Mouse (Mus musculus): Measurements from ENCODE around the gene Plxna4. TPM values are rescaled to one million over a fixed set of nuclear protein-coding genes. Genes with fewer than 3 reads are reported as not detected.

Gene Plxna4
- total and polyA plus RNA-seq, 2 experiments from 2014 or later, result 10.1 to 43.4 TPM

- WGBS, result 0% methylated on average over 13 of the region's 13 CpGs
- peak; percentile 74 for DNase-seq (ENCODE audit: low spot score)
- Histone ChIP-seq H3K4me1 (ENCODE audit: insufficient read depth, low read length) (0 out of 2 replicates have a peak, but pooled peaks cover 4% of the 10 kb centered on the region), H3K9ac (replicated peaks; ENCODE audit: low read length) (peak overlapping the region; percentile 87), H3K27me3 (ENCODE audit: insufficient read depth, low read length) (no peaks in the 10 kb centered on the region), H3K27ac (peak overlapping the region; percentile 88), H3K4me2 (ENCODE audit: low read depth, low read length) (peak overlapping the region; percentile 92), H3K4me3 (ENCODE audit: low read length) (peak overlapping the region; percentile 76), H3K9me3 (ENCODE audit: low read length) (no peaks in the 10 kb centered on the region), H3K36me3 (ENCODE audit: insufficient read depth, low read length) (no peaks in the 10 kb centered on the region)
- TF ChIP-seq CTCF (IDR thresholded peaks at IDR 0.05; ENCODE audit: low read depth), result peak; percentile 29; the same call in 1 of the 2 replicates
- ATAC-seq, result no peak
These were observed 1.6 kb downstream of the Plxna4 start for GRCm38 (mm10) chr6:32586390-32586789.

- Histone ChIP-seq H3K4me1 (ENCODE audit: insufficient read depth, low read length) (0 out of 2 replicates have a peak, but pooled peaks cover 4% of the 10 kb centered on the region), H3K4me3 (ENCODE audit: low read length) (peak overlapping the region; percentile 76), H3K9ac (replicated peaks; ENCODE audit: low read length) (peak overlapping the region; percentile 37; the same call in 1 of the 2 replicates), H3K36me3 (ENCODE audit: insufficient read depth, low read length) (no peaks in the 10 kb centered on the region), H3K27me3 (ENCODE audit: insufficient read depth, low read length) (no peaks in the 10 kb centered on the region), H3K27ac (no peak overlapping the region), H3K9me3 (ENCODE audit: low read length) (no peaks in the 10 kb centered on the region), H3K4me2 (ENCODE audit: low read depth, low read length) (peak overlapping the region; percentile 92)
- TF ChIP-seq CTCF (IDR thresholded peaks at IDR 0.05; ENCODE audit: low read depth), result no peak
- DNase-seq (ENCODE audit: low spot score) (no peak), ATAC-seq (no peak)
- 36% methylated on average over 3 of the region's 3 CpGs for WGBS
These were observed 2.8 kb downstream of the Plxna4 start for GRCm38 (mm10) chr6:32585211-32585610.

GRCm38 (mm10) chr6:32584243-32584880 lies 3.6 kb downstream of the Plxna4 start:
- Histone ChIP-seq H3K36me3 (ENCODE audit: insufficient read depth, low read length) (no peaks in the 10 kb centered on the region), H3K4me3 (ENCODE audit: low read length) (peak overlapping the region; percentile 76), H3K4me1 (ENCODE audit: insufficient read depth, low read length) (0 out of 2 replicates have a peak, but pooled peaks cover 4% of the 10 kb centered on the region), H3K4me2 (ENCODE audit: low read depth, low read length) (peak overlapping the region; percentile 92), H3K27ac (no peak overlapping the region), H3K9me3 (ENCODE audit: low read length) (no peaks in the 10 kb centered on the region), H3K9ac (replicated peaks; ENCODE audit: low read length) (peak overlapping the region; percentile 37), H3K27me3 (ENCODE audit: insufficient read depth, low read length) (no peaks in the 10 kb centered on the region)
- ATAC-seq (no peak), DNase-seq (ENCODE audit: low spot score) (peak; percentile 68)
- peak; percentile 62 for TF ChIP-seq CTCF (IDR thresholded peaks at IDR 0.05; ENCODE audit: low read depth)
- WGBS, result 14% methylated on average over 5 of the region's 5 CpGs

GRCm38 (mm10) chr6:32583582-32583981 lies 4.4 kb downstream of the Plxna4 start:
- H3K27ac ChIP-seq, result no peak overlapping the region
- ATAC-seq (no peak), DNase-seq (ENCODE audit: low spot score) (peak; percentile 67)
- H3K4me2 ChIP-seq (ENCODE audit: low read depth, low read length), result peak overlapping the region; percentile 92
- H3K9me3 ChIP-seq (ENCODE audit: low read length), result no peaks in the 10 kb centered on the region
- no peaks in the 10 kb centered on the region for H3K36me3 ChIP-seq (ENCODE audit: insufficient read depth, low read length)
- peak; percentile 62 for TF ChIP-seq CTCF (IDR thresholded peaks at IDR 0.05; ENCODE audit: low read depth)
- H3K9ac ChIP-seq (replicated peaks; ENCODE audit: low read length), result 0 out of 2 replicates have a peak overlapping the region, but pooled peaks have one; percentile 37
- WGBS, result 18% methylated on average over 3 of the region's 3 CpGs
- no peaks in the 10 kb centered on the region for H3K27me3 ChIP-seq (ENCODE audit: insufficient read depth, low read length)
- 0 out of 2 replicates have a peak, but pooled peaks cover 4% of the 10 kb centered on the region for H3K4me1 ChIP-seq (ENCODE audit: insufficient read depth, low read length)
- peak overlapping the region; percentile 76 for H3K4me3 ChIP-seq (ENCODE audit: low read length)

GRCm38 (mm10) chr6:32571485-32571884 lies 16.5 kb downstream of the Plxna4 start:
- Histone ChIP-seq H3K4me2 (ENCODE audit: low read depth, low read length) (no peak overlapping the region), H3K36me3 (ENCODE audit: insufficient read depth, low read length) (no peaks in the 10 kb centered on the region), H3K9ac (replicated peaks; ENCODE audit: low read length) (no peak overlapping the region), H3K4me1 (ENCODE audit: insufficient read depth, low read length) (no peaks in the 10 kb centered on the region), H3K27ac (no peak overlapping the region), H3K9me3 (ENCODE audit: low read length) (no peaks in the 10 kb centered on the region), H3K27me3 (ENCODE audit: insufficient read depth, low read length) (no peaks in the 10 kb centered on the region), H3K4me3 (ENCODE audit: low read length) (no peak overlapping the region)
- WGBS, result 90% methylated on average over 5 of the region's 5 CpGs
- DNase-seq (ENCODE audit: low spot score), result no peak
- no peak for ATAC-seq
- no peak for TF ChIP-seq CTCF (IDR thresholded peaks at IDR 0.05; ENCODE audit: low read depth)

- no peaks in the 10 kb centered on the region for H3K27me3 ChIP-seq (ENCODE audit: insufficient read depth, low read length)
- no peak for TF ChIP-seq CTCF (IDR thresholded peaks at IDR 0.05; ENCODE audit: low read depth)
- no peaks in the 10 kb centered on the region for H3K9me3 ChIP-seq (ENCODE audit: low read length)
- no peak for ATAC-seq
- no peak overlapping the region for H3K9ac ChIP-seq (replicated peaks; ENCODE audit: low read length)
- no peaks in the 10 kb centered on the region for H3K4me1 ChIP-seq (ENCODE audit: insufficient read depth, low read length)
- no peak overlapping the region for H3K27ac ChIP-seq
- no peak for DNase-seq (ENCODE audit: low spot score)
- WGBS, result 36% methylated on average over 3 of the region's 3 CpGs
- H3K36me3 ChIP-seq (ENCODE audit: insufficient read depth, low read length), result no peaks in the 10 kb centered on the region
- no peak overlapping the region for H3K4me2 ChIP-seq (ENCODE audit: low read depth, low read length)
- no peak overlapping the region for H3K4me3 ChIP-seq (ENCODE audit: low read length)
These were observed 17.5 kb downstream of the Plxna4 start for GRCm38 (mm10) chr6:32570445-32570844.

GRCm38 (mm10) chr6:32569919-32570318 lies 18.1 kb downstream of the Plxna4 start:
- Histone ChIP-seq H3K4me1 (ENCODE audit: insufficient read depth, low read length) (no peaks in the 10 kb centered on the region), H3K27ac (no peak overlapping the region), H3K4me2 (ENCODE audit: low read depth, low read length) (no peak overlapping the region), H3K9ac (replicated peaks; ENCODE audit: low read length) (no peak overlapping the region), H3K9me3 (ENCODE audit: low read length) (no peaks in the 10 kb centered on the region), H3K27me3 (ENCODE audit: insufficient read depth, low read length) (no peaks in the 10 kb centered on the region), H3K4me3 (ENCODE audit: low read length) (no peak overlapping the region), H3K36me3 (ENCODE audit: insufficient read depth, low read length) (no peaks in the 10 kb centered on the region)
- no peak for TF ChIP-seq CTCF (IDR thresholded peaks at IDR 0.05; ENCODE audit: low read depth)
- no peak for ATAC-seq
- WGBS, result 81% methylated on average over 3 of the region's 3 CpGs
- no peak for DNase-seq (ENCODE audit: low spot score)
